Mouse (Mus musculus): Measurements from ENCODE around the gene Slc25a39.

DNA sequence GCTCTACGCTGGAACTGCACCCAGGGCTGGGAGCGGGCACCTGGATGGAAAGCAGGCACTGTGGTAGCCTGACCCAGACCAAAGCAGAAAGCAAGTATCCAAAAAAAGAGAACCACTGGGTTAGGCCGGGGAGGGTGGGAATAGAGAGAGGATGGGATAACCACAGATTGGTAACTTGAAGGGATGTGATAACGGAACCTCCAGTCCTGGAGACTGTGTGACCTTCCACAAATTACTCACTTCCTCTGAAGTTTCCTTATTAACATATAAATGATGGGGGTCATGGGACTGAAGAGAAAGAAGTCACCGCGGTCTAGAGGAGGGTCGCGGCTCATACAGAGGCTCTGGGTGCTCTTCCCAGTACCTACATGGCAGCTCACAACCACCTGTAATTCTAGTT, 32.5 kb upstream of the Slc25a39 start:
- TF ChIP-seq CTCF (IDR thresholded peaks at IDR 0.05; ENCODE audit: extremely low read depth, insufficient read length, insufficient replicate concordance, low read depth, low read length) (no peak), POLR2A (IDR thresholded peaks at IDR 0.05; ENCODE audit: low read depth, low read length) (no peak)
